Mouse (Mus musculus) olfactory bulb, adult 2 months (tissue): ENCODE measurements around the gene Uqcc2. TPM values are rescaled to one million over a fixed set of nuclear protein-coding genes. Genes with fewer than 3 reads are reported as not detected.

ENCODE experiments used
- H3K27ac ChIP-seq: fragments of 200-500 bp; 2 replicates; pipeline ENCODE4 v1.5.1; 2012; ENCODE audit warnings: low read depth, low read length; ENCODE audit not compliant: insufficient read depth
- H3K4me1 ChIP-seq: fragments of 200-500 bp; 2 replicates; pipeline ENCODE4 v1.6.1; 2012; ENCODE audit warnings: low read length; ENCODE audit not compliant: control insufficient read depth, insufficient read depth
- H3K4me3 ChIP-seq: fragments of 200-500 bp; 2 replicates; pipeline ENCODE4 v1.5.1; 2012; ENCODE audit warnings: mild to moderate bottlenecking, low read depth, low read length, moderate library complexity; ENCODE audit not compliant: insufficient read depth
- CTCF ChIP-seq: fragments of 200-500 bp; IDR thresholded peaks from 2 replicates; pipeline ENCODE4 v1.5.1; 2012; ENCODE audit warnings: low read depth, mild to moderate bottlenecking, low read length, moderate library complexity; ENCODE audit not compliant: insufficient read depth
- POLR2A ChIP-seq: fragments of 200-500 bp; IDR thresholded peaks from 2 replicates; pipeline ENCODE4 v1.6.1; 2012; ENCODE audit warnings: mild to moderate bottlenecking, low read depth, low read length, moderate library complexity; ENCODE audit not compliant: insufficient read depth
- WGBS: fragments of 180-500 bp; shearing (Covaris S2); methylation state at CpG from one replicate; pipeline ENCODE4 v1.1.7; 2018; 5-methylcytosine and 5-hydroxymethylcytosine counted together
- polyA plus RNA-seq: library from polyadenylated mRNA; stranded (reverse); fragments of >200 nt; gene quantifications from 2 replicates; pipeline ENCODE4 v1.2.4, GENCODE M21; 2012; ENCODE audit warnings: low replicate concordance; ENCODE audit not compliant: missing spikeins, insufficient read depth, insufficient read length

Gene Uqcc2
- polyA plus RNA-seq, 1 experiment: not detected

- Histone ChIP-seq H3K4me3 (no peak overlapping the region), H3K27ac (peak overlapping the region; percentile 7; the same call in 1 of the 2 replicates), H3K4me1 (peaks cover 46% of the 10 kb centered on the region)
- WGBS: 58% methylated on average over 4 of the region's 4 CpGs
- TF ChIP-seq POLR2A (no peak), CTCF (no peak)
These were observed 10.4 kb upstream of the Uqcc2 start for GRCm38 (mm10) chr17:27144152-27144551.

- H3K4me3 ChIP-seq: no peak overlapping the region
- H3K27ac ChIP-seq: peak overlapping the region; percentile 14; the same call in 1 of the 2 replicates
- 31% methylated on average over 10 of the region's 10 CpGs for WGBS
- peaks cover 55% of the 10 kb centered on the region for H3K4me1 ChIP-seq
- TF ChIP-seq CTCF (no peak), POLR2A (no peak)
These were observed 8.3 kb upstream of the Uqcc2 start for GRCm38 (mm10) chr17:27141971-27142450.

GRCm38 (mm10) chr17:27140262-27140661 is 6.5 kb upstream of the Uqcc2 start:
- peaks cover 54% of the 10 kb centered on the region for H3K4me1 ChIP-seq
- H3K27ac ChIP-seq: no peak overlapping the region
- WGBS: 72% methylated on average over 9 of the region's 9 CpGs
- no peak overlapping the region for H3K4me3 ChIP-seq
- TF ChIP-seq CTCF: no peak
- no peak for TF ChIP-seq POLR2A

GRCm38 (mm10) chr17:27139304-27139703 is 5.6 kb upstream of the Uqcc2 start:
- TF ChIP-seq CTCF: no peak
- no peak overlapping the region for H3K4me3 ChIP-seq
- H3K27ac ChIP-seq: no peak overlapping the region
- WGBS: 53% methylated on average over 7 of the region's 7 CpGs
- H3K4me1 ChIP-seq: peaks cover 53% of the 10 kb centered on the region

- TF ChIP-seq CTCF (no peak), POLR2A (no peak)
- Histone ChIP-seq H3K27ac (no peak overlapping the region), H3K4me1 (peaks cover 48% of the 10 kb centered on the region), H3K4me3 (no peak overlapping the region)
- 34% methylated on average over 9 of the region's 9 CpGs for WGBS
These were observed 4.7 kb upstream of the Uqcc2 start for GRCm38 (mm10) chr17:27138396-27138795.

- no peak overlapping the region for H3K4me3 ChIP-seq
- 0 out of 2 replicates have a peak overlapping the region, but pooled peaks have one; percentile 17 for H3K27ac ChIP-seq
- peaks cover 58% of the 10 kb centered on the region for H3K4me1 ChIP-seq
- TF ChIP-seq POLR2A: no peak
- no peak for TF ChIP-seq CTCF
- WGBS: 28% methylated on average over 3 of the region's 3 CpGs
These were observed 999 bp upstream of the Uqcc2 start for GRCm38 (mm10) chr17:27134715-27135114.

GRCm38 (mm10) chr17:27134187-27134586 is 471 bp upstream of the Uqcc2 start:
- TF ChIP-seq CTCF (no peak), POLR2A (no peak)
- 14% methylated on average over 9 of the region's 9 CpGs for WGBS

GRCm38 (mm10) chr17:27132238-27132637 is 1.5 kb downstream of the Uqcc2 start:
- Histone ChIP-seq H3K27ac (peak overlapping the region; percentile 87), H3K4me1 (peaks cover 62% of the 10 kb centered on the region), H3K4me3 (no peak overlapping the region)
- 71% methylated on average over 10 of the region's 10 CpGs for WGBS
- no peak for TF ChIP-seq POLR2A
- no peak for TF ChIP-seq CTCF

More at GRCm38 (mm10) chr17:27134187-27134586, 471 bp upstream of the Uqcc2 start:
- peak overlapping the region; percentile 63 for H3K4me3 ChIP-seq
- peak overlapping the region; percentile 63 for H3K27ac ChIP-seq
- H3K4me1 ChIP-seq: peaks cover 59% of the 10 kb centered on the region

GRCm38 (mm10) chr17:27131240-27131665 is 2.5 kb downstream of the Uqcc2 start:
- Histone ChIP-seq H3K4me3 (no peak overlapping the region), H3K27ac (peak overlapping the region; percentile 87), H3K4me1 (peaks cover 70% of the 10 kb centered on the region)
- 48% methylated on average over 10 of the region's 10 CpGs for WGBS
- no peak for TF ChIP-seq CTCF
- no peak for TF ChIP-seq POLR2A
